Mouse (Mus musculus) midbrain, postnatal 0 days (tissue): Measurements from ENCODE around the gene Slc35a3. TPM values are rescaled to one million over a fixed set of nuclear protein-coding genes. Genes with fewer than 3 reads are reported as not detected.
"Not testable (repeated sequence)": the region's sequence is repeated elsewhere in the genome, so short reads cannot be mapped to it uniquely, and the experiment has no call there.

ENCODE experiments used
- ATAC-seq: fragments of 200-750 bp; cut with Nextera tagmentation; 2 replicates; pipeline ENCODE4 v1.8.0; 2017; ENCODE audit warnings: moderate number of reproducible peaks, mild to moderate bottlenecking, moderate TSS enrichment, moderate library complexity; ENCODE audit not compliant: low FRiP score
- DNase-seq: peaks from one replicate; pipeline ENCODE4 v3.0.0-alpha.2; 2015; ENCODE audit warnings: low spot score
- H3K27ac ChIP-seq: fragments of 300-500 bp; sonication (generic); 2 replicates; pipeline ENCODE4 v1.5.1; 2014; ENCODE audit warnings: low read depth, mild to moderate bottlenecking, low read length, mixed read lengths
- H3K27me3 ChIP-seq: fragments of 300-500 bp; sonication (generic); 2 replicates; pipeline ENCODE4 v1.6.1; 2014; ENCODE audit warnings: low read length, control low read depth, mixed read lengths; ENCODE audit not compliant: insufficient read depth
- H3K36me3 ChIP-seq: fragments of 300-500 bp; sonication (generic); 2 replicates; pipeline ENCODE4 v1.6.1; 2014; ENCODE audit warnings: low read length, control low read depth, mixed read lengths; ENCODE audit not compliant: insufficient read depth
- H3K4me1 ChIP-seq: fragments of 300-500 bp; sonication (generic); 2 replicates; pipeline ENCODE4 v1.6.1; 2014; ENCODE audit warnings: mild to moderate bottlenecking, control low read depth, antibody characterized with exemption, low read length, mixed read lengths; ENCODE audit not compliant: insufficient read depth
- H3K4me2 ChIP-seq: fragments of 300-500 bp; sonication (generic); 2 replicates; pipeline ENCODE4 v1.6.1; 2014; ENCODE audit warnings: low read depth, mild to moderate bottlenecking, low read length, mixed read lengths; ENCODE audit not compliant: poor library complexity, severe bottlenecking
- H3K4me3 ChIP-seq: fragments of 300-500 bp; sonication (generic); 2 replicates; pipeline ENCODE4 v1.5.1; 2014; ENCODE audit warnings: low read depth, mild to moderate bottlenecking, low read length, moderate library complexity
- H3K9ac ChIP-seq: fragments of 300-500 bp; sonication (generic); replicated peaks from 2 replicates; pipeline ENCODE4 v1.6.1; 2014; ENCODE audit warnings: mild to moderate bottlenecking, low read length, moderate library complexity, mixed read lengths; ENCODE audit not compliant: poor library complexity, severe bottlenecking
- H3K9me3 ChIP-seq: fragments of 300-500 bp; sonication (generic); 2 replicates; pipeline ENCODE4 v1.6.1; 2016; ENCODE audit warnings: low read length, control low read depth
- CTCF ChIP-seq: IDR thresholded peaks from 2 replicates; pipeline ENCODE4 v1.5.1; 2016; ENCODE audit warnings: antibody characterized with exemption, mild to moderate bottlenecking
- WGBS: fragments of 180-500 bp; shearing (Covaris S2); extraction: QIAGEN DNeasy Blood & Tissue Kit; methylation state at CpG from one replicate; pipeline ENCODE4 v1.1.7; 2014; 5-methylcytosine and 5-hydroxymethylcytosine counted together
- polyA plus RNA-seq: library from polyadenylated mRNA; unstranded; fragments of >200 nt; fragmentation: Nextera tagmentation; extraction: Ambion mirVana; gene quantifications from 2 replicates; pipeline ENCODE4 v1.2.1, GENCODE M21; 2015
- total RNA-seq: library from RNA; depleted of rRNA; stranded (reverse); fragments of >200 nt; gene quantifications from 2 replicates; pipeline ENCODE4 v1.2.3, GENCODE M21; 2014

Slc35a3 gene
- total and polyA plus RNA-seq, 2 experiments from 2014 or later, result 6.2 to 18.9 TPM

DNA sequence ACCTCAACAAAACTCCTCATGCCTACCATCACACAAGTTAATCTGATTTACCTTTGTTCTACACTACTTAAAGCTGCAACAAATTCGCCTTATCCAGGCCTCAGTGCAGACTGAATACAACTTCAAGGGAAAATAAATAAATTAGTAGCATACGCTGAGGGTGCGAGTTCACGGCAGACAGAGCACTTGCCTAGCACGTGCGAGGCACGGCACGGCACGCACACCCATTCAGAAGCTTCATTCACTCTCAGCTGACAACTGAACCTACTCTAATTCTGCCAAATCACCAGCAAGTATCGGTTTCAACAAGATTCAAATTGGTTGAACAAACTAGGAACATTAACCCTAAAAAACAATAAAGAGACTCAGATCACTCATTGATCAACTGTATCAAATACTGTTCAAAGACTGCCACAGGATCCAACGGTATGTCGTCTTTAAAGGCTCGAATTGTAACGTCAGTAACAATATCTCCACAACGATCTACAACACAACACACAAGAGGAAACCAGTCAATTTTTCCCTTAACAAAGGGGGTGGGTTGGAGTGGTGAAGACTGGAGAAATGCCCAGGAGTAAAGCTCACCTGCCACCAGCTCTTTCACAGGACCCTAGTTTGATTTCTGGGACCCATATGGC lies 53.6 kb downstream of the Slc35a3 start:
- H3K9ac ChIP-seq, result no peak overlapping the region
- DNase-seq (no peak), ATAC-seq (no peak)
- H3K27ac ChIP-seq, result no peak overlapping the region
- H3K4me2 ChIP-seq, result no peak overlapping the region
- no peak overlapping the region for H3K4me3 ChIP-seq
- no peaks in the 10 kb centered on the region for H3K27me3 ChIP-seq
- TF ChIP-seq CTCF, result no peak
- no peaks in the 10 kb centered on the region for H3K36me3 ChIP-seq
- 64% methylated on average over 15 of the region's 15 CpGs for WGBS
- H3K4me1 ChIP-seq, result no peaks in the 10 kb centered on the region
- no peaks in the 10 kb centered on the region for H3K9me3 ChIP-seq

GRCm38 (mm10) chr3:116656184-116656965 lies 56.3 kb downstream of the Slc35a3 start:
- Histone ChIP-seq H3K9me3 (no peaks in the 10 kb centered on the region), H3K4me3 (no peak overlapping the region), H3K36me3 (no peaks in the 10 kb centered on the region), H3K27ac (no peak overlapping the region), H3K4me1 (no peaks in the 10 kb centered on the region), H3K27me3 (no peaks in the 10 kb centered on the region), H3K9ac (no peak overlapping the region), H3K4me2 (no peak overlapping the region)
- 85% methylated on average over 7 of the region's 7 CpGs for WGBS
- DNase-seq (no peak), ATAC-seq (no peak)
- no peak for TF ChIP-seq CTCF

GRCm38 (mm10) chr3:116654051-116654450 lies 58.6 kb downstream of the Slc35a3 start:
- H3K27me3 ChIP-seq, H3K4me3 ChIP-seq, H3K9ac ChIP-seq, H3K36me3 ChIP-seq, H3K4me1 ChIP-seq, H3K27ac ChIP-seq, DNase-seq, H3K4me2 ChIP-seq, ATAC-seq, H3K9me3 ChIP-seq: not testable (repeated sequence)
- 95% methylated on average over 11 of the region's 11 CpGs for WGBS

- Histone ChIP-seq H3K9ac (no peak overlapping the region), H3K4me2 (no peak overlapping the region), H3K9me3 (no peaks in the 10 kb centered on the region), H3K4me3 (no peak overlapping the region), H3K4me1 (no peaks in the 10 kb centered on the region), H3K27me3 (no peaks in the 10 kb centered on the region), H3K27ac (no peak overlapping the region), H3K36me3 (no peaks in the 10 kb centered on the region)
- no peak for TF ChIP-seq CTCF
- DNase-seq, result no peak
- no peak for ATAC-seq
- 63% methylated on average over 5 of the region's 5 CpGs for WGBS
Observed at GRCm38 (mm10) chr3:116653278-116653945, 59.2 kb downstream of the Slc35a3 start.

- Histone ChIP-seq H3K4me2 (no peak overlapping the region), H3K4me1 (no peaks in the 10 kb centered on the region), H3K9me3 (no peaks in the 10 kb centered on the region), H3K9ac (no peak overlapping the region), H3K36me3 (peaks cover 5% of the 10 kb centered on the region; the same call in 1 of the 2 replicates), H3K27ac (no peak overlapping the region), H3K4me3 (no peak overlapping the region), H3K27me3 (no peaks in the 10 kb centered on the region)
- DNase-seq, result peak; percentile 5
- 0 out of 2 replicates have a peak, but pooled peaks have one; percentile 27 for ATAC-seq
- 63% methylated on average over 3 of the region's 3 CpGs for WGBS
- TF ChIP-seq CTCF, result no peak
Observed at GRCm38 (mm10) chr3:116652033-116652446, 60.6 kb downstream of the Slc35a3 start.

GRCm38 (mm10) chr3:116650698-116651097 lies 61.9 kb downstream of the Slc35a3 start:
- no peaks in the 10 kb centered on the region for H3K4me1 ChIP-seq
- no peak for ATAC-seq
- WGBS, result 98% methylated on average over 9 of the region's 9 CpGs
- H3K4me3 ChIP-seq, result no peak overlapping the region
- no peak for TF ChIP-seq CTCF
- no peak for DNase-seq
- no peaks in the 10 kb centered on the region for H3K9me3 ChIP-seq
- H3K9ac ChIP-seq, result no peak overlapping the region
- no peak overlapping the region for H3K27ac ChIP-seq
- H3K36me3 ChIP-seq, result peaks cover 16% of the 10 kb centered on the region
- no peaks in the 10 kb centered on the region for H3K27me3 ChIP-seq
- H3K4me2 ChIP-seq, result no peak overlapping the region
